Mouse (Mus musculus) spleen, adult 2 months (tissue): Measurements from ENCODE around the gene Psmc1. TPM values are rescaled to one million over a fixed set of nuclear protein-coding genes. Genes with fewer than 3 reads are reported as not detected.

Experiments
- DNase-seq, 2 experiments: peaks; one replicate each; pipeline versions ENCODE4 v3.0.0 to v3.0.0-alpha.2; 2012 to 2021; ENCODE audit warnings: low spot score in 2 of 2, low read depth in 1 of 2
- H3K27ac ChIP-seq: fragments of 200-500 bp; 2 replicates; pipeline ENCODE4 v1.5.1; 2012; ENCODE audit warnings: low read length, inconsistent platforms; ENCODE audit not compliant: insufficient read depth
- H3K27me3 ChIP-seq: fragments of 200-500 bp; 2 replicates; pipeline ENCODE4 v1.6.1; 2012; ENCODE audit warnings: mild to moderate bottlenecking, moderate library complexity, low read length, inconsistent platforms; ENCODE audit not compliant: control insufficient read depth, insufficient read depth
- H3K36me3 ChIP-seq: fragments of 200-500 bp; 2 replicates; pipeline ENCODE4 v1.6.1; 2012; ENCODE audit warnings: mild to moderate bottlenecking, low read length, inconsistent platforms; ENCODE audit not compliant: control insufficient read depth, insufficient read depth
- H3K4me1 ChIP-seq: fragments of 200-500 bp; 2 replicates; pipeline ENCODE4 v1.6.1; 2011; ENCODE audit warnings: inconsistent platforms; ENCODE audit not compliant: control insufficient read depth, insufficient read depth, insufficient read length
- H3K4me3 ChIP-seq: fragments of 200-500 bp; 2 replicates; pipeline ENCODE4 v1.5.1; 2011; ENCODE audit warnings: mild to moderate bottlenecking, inconsistent platforms; ENCODE audit not compliant: insufficient read depth, insufficient read length; ENCODE audit errors: extremely low read depth
- CTCF ChIP-seq: fragments of 200-500 bp; IDR thresholded peaks from 2 replicates; pipeline ENCODE4 v1.5.1; 2011; ENCODE audit warnings: mild to moderate bottlenecking, inconsistent platforms; ENCODE audit not compliant: insufficient read depth, insufficient read length, insufficient replicate concordance; ENCODE audit errors: extremely low read depth
- POLR2A ChIP-seq: fragments of 200-500 bp; IDR thresholded peaks from 2 replicates; pipeline ENCODE4 v1.6.1; 2011; ENCODE audit warnings: low read depth, low read length, inconsistent platforms
- WGBS: fragments of 180-500 bp; shearing (Covaris S2); methylation state at CpG from one replicate; pipeline ENCODE4 v1.1.7; 2018; 5-methylcytosine and 5-hydroxymethylcytosine counted together
- polyA plus RNA-seq: library from polyadenylated mRNA; depleted of rRNA; stranded (reverse); fragments of >200 nt; gene quantifications from 2 replicates; pipeline ENCODE4 v1.2.3, GENCODE M21; 2012; rRNA removed

The Psmc1 gene
- polyA plus RNA-seq, result 14.9 and 17.7 TPM in 2 replicates

GRCm38 (mm10) chr12:100109986-100110696, at the start of gene Psmc1:
Psmc1 (plus strand) TSS chr12:100110154.
- Histone ChIP-seq H3K4me3 (peak within 1 kb of the TSS; percentile 76), H3K27me3 (no peaks in the 10 kb centered on the region), H3K4me1 (peaks cover 7% of the 10 kb centered on the region; the same call in 1 of the 2 replicates), H3K36me3 (peaks cover 14% of the 10 kb centered on the region), H3K27ac (peak within 1 kb of the TSS; percentile 86)
- TF ChIP-seq CTCF (no peak), POLR2A (peak; percentile 54)
- 1% methylated on average over 58 of the region's 58 CpGs for WGBS
- DNase-seq, result peak; percentile 69 to 87

- H3K36me3 ChIP-seq, result no peaks in the 10 kb centered on the region
- 88% methylated on average over 10 of the region's 10 CpGs for whole genome bisulfite sequencing
- TF ChIP-seq CTCF, result no peak
- no peak for TF ChIP-seq POLR2A
- H3K4me1 ChIP-seq, result no peaks in the 10 kb centered on the region
- H3K27ac ChIP-seq, result no peak overlapping the region
- no peak for DNase-seq
- no peak overlapping the region for H3K4me3 ChIP-seq
- H3K27me3 ChIP-seq, result no peaks in the 10 kb centered on the region
Observed at GRCm38 (mm10) chr12:100061071-100061470, 48.9 kb upstream of the Psmc1 start.

GRCm38 (mm10) chr12:100061826-100062225, 48.1 kb upstream of the Psmc1 start:
- no peak for DNase-seq
- no peaks in the 10 kb centered on the region for H3K27me3 ChIP-seq
- H3K4me1 ChIP-seq, result no peaks in the 10 kb centered on the region

GRCm38 (mm10) chr12:100062584-100062983, 47.4 kb upstream of the Psmc1 start:
- no peaks in the 10 kb centered on the region for H3K36me3 ChIP-seq
- no peak for DNase-seq
- WGBS, result 77% methylated on average over 3 of the region's 3 CpGs

More at GRCm38 (mm10) chr12:100061826-100062225, 48.1 kb upstream of the Psmc1 start:
- Histone ChIP-seq H3K27ac (no peak overlapping the region), H3K4me3 (no peak overlapping the region), H3K36me3 (no peaks in the 10 kb centered on the region)
- TF ChIP-seq POLR2A (no peak), CTCF (no peak)

GRCm38 (mm10) chr12:100065109-100065508, 44.8 kb upstream of the Psmc1 start:
- Histone ChIP-seq H3K36me3 (no peaks in the 10 kb centered on the region), H3K27me3 (no peaks in the 10 kb centered on the region), H3K4me3 (no peak overlapping the region), H3K27ac (no peak overlapping the region), H3K4me1 (peaks cover 2% of the 10 kb centered on the region; the same call in 1 of the 2 replicates)
- no peak for DNase-seq
- WGBS, result 86% methylated on average over 3 of the region's 3 CpGs
- TF ChIP-seq CTCF (no peak), POLR2A (no peak)

More at GRCm38 (mm10) chr12:100062584-100062983, 47.4 kb upstream of the Psmc1 start:
- no peak for TF ChIP-seq POLR2A
- no peak for TF ChIP-seq CTCF
- Histone ChIP-seq H3K4me3 (no peak overlapping the region), H3K27me3 (no peaks in the 10 kb centered on the region), H3K27ac (no peak overlapping the region), H3K4me1 (no peaks in the 10 kb centered on the region)

GRCm38 (mm10) chr12:100067477-100067876, 42.5 kb upstream of the Psmc1 start:
- no peak for DNase-seq
- WGBS, result 10% methylated on average over 5 of the region's 5 CpGs
- no peak for TF ChIP-seq POLR2A
- no peak for TF ChIP-seq CTCF

GRCm38 (mm10) chr12:100073201-100073672, 36.7 kb upstream of the Psmc1 start:
- H3K36me3 ChIP-seq, result no peaks in the 10 kb centered on the region
- H3K27ac ChIP-seq, result no peak overlapping the region
- TF ChIP-seq CTCF, result no peak
- no peak for TF ChIP-seq POLR2A
- no peaks in the 10 kb centered on the region; the same call in 1 of the 2 replicates for H3K27me3 ChIP-seq
- H3K4me3 ChIP-seq, result no peak overlapping the region
- no peaks in the 10 kb centered on the region; the same call in 1 of the 2 replicates for H3K4me1 ChIP-seq
- WGBS, result 85% methylated on average over 4 of the region's 4 CpGs
- DNase-seq, result no peak

More at GRCm38 (mm10) chr12:100067477-100067876, 42.5 kb upstream of the Psmc1 start:
- Histone ChIP-seq H3K4me1 (peaks cover 2% of the 10 kb centered on the region; the same call in 1 of the 2 replicates), H3K27ac (no peak overlapping the region), H3K4me3 (no peak overlapping the region), H3K27me3 (no peaks in the 10 kb centered on the region), H3K36me3 (no peaks in the 10 kb centered on the region)
